Mouse (Mus musculus) mouse trophoblast stem cell (cell line): ENCODE data around the gene Ankib1.
"Not testable (repeated sequence)": the region's sequence is repeated elsewhere in the genome, so short reads cannot be mapped to it uniquely, and the experiment has no call there.

Experiments
- in situ Hi-C, 2 experiments: fragments of 300-500 bp; cut with MseI, MboI; formaldehyde crosslinking; loops; 2 replicates in 1 of 2; 3 replicates in 1 of 2; pipeline ENCODE4 v1.15.1; 2025

Gene Ankib1

DNA sequence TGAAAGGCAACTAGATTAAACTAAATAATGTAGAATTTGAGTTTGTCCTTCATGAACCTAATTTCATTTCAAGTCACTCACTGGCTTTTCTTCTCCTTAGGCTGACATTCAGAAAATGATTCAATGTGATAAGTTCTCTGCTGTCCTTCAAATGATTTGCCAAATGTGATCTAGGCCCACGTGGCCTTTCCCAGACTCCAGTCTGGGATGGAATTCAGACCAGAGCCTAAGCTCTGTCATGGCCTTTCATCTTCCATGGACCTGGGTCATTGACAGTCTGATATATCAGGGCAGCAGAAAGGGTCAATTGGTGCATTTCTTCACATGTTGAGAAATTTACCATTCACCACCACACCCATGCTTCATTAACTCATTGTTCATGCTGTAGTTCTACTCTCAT lies 77.2 kb downstream of the Ankib1 start:
- in situ Hi-C loops: no loop called here

GRCm38 (mm10) chr5:3723415-3723814 lies 79.3 kb downstream of the Ankib1 start:
- in situ Hi-C loops: no loop called here

- in situ Hi-C loops: no loop called here
Measured at GRCm38 (mm10) chr5:3722873-3723272, 79.9 kb downstream of the Ankib1 start.

DNA sequence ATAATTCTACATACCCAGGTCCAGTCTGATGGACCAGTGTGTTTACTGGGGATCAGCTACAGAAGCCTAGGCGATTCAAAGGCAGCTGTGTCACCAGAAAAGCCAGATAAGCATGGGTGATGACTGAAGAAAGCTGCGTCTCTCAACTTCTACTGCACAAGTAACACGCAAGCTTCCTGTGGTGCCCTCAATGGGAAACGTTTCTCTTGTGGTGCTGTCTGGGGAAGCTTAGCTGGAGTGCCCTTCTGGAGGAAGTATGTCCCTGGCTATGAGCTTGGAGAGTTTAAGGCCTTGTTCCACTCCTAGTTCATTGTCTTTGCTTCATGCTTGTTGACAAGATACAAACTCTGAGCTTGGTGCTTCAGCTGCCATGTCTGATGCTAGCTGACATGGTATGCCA lies 83.4 kb downstream of the Ankib1 start:
- in situ Hi-C loops: no loop called here

DNA sequence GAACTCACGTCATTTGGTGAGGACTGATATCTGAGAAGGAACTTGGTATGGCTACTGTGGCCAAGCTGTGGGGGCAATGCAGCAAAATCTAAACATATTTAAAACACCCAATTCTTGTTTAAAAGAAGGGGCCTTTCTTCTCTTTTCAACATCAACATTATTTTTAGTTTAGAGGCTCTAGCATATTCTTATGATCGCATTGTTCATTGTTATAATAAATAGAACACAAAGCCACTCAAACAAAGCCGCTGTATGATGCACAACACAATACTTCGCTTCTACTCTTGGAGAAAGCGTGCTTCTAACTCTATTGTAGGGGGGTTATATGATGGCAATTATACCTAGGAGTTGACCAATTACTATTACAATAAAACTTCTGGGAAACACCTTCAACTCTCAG lies 86.9 kb downstream of the Ankib1 start:
- in situ Hi-C loops: no loop called here

- in situ Hi-C loops: no loop called here
Measured at GRCm38 (mm10) chr5:3702180-3702579, 100.5 kb downstream of the Ankib1 start.

DNA sequence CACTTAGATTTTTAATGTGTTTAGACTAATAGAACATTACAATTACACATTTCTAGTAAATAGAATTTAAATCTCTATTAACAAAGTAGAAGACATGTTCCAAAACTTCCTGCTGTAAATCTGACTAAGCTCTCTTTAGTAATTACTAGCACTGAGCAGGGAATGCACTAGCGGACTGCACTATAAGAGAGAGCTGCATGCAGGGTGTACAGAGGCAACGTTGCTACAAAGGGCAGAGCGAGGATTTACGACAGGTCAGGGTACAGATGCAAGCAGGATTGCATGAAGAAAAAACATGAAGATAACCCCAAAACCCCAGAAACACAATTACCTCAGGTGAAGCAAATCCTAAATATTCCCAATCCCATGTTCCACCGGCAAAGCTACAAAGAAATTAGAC lies 102.7 kb downstream of the Ankib1 start:
- in situ Hi-C loops: no loop called here

- in situ Hi-C loops: no loop called here
Measured at GRCm38 (mm10) chr5:3696031-3696430, 106.7 kb downstream of the Ankib1 start.

DNA sequence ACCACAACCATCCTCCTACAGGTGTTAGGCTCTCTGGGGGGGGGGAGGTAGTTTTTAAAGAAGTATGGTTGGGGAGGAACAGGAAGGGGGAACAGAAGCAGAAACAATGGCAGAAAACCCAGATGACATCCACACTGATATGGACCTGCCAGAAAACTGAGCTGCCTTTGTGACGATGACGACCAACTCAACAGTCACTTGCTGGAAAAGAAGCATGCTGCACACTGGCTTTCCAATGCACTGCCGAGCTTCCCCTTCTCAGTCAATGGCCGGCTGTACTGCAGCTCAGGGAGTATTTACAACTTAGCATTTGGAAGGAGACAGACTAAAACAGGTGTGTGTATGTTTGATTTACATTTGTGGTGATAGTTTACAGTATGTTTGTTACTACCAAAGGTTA lies 107.5 kb downstream of the Ankib1 start:
- in situ Hi-C loops: no loop called here

GRCm38 (mm10) chr5:3692956-3693355 lies 109.8 kb downstream of the Ankib1 start:
- in situ Hi-C loops: no loop called here

- in situ Hi-C loops: no loop called here
Measured at GRCm38 (mm10) chr5:3691283-3691682, 111.4 kb downstream of the Ankib1 start.

DNA sequence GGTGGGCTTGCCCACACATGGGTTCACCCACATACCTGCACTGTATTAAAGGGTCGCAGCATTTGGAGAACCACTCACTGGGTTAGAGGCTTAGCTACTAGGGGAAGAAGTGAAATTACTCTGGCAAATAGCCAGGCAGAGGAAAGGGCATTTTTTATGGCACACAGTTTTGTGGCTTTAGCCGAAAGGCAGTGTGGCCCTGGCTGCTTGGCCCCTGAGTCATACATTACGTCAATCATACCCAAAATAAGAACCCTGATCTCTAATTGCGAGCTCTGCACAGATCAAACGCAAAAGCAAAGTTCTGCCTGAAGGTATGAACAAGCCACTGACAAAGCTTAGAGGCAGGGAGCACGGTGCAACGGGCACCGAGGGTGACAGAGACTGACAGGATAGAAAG lies 114.4 kb downstream of the Ankib1 start:
- in situ Hi-C loops: no loop called here

DNA sequence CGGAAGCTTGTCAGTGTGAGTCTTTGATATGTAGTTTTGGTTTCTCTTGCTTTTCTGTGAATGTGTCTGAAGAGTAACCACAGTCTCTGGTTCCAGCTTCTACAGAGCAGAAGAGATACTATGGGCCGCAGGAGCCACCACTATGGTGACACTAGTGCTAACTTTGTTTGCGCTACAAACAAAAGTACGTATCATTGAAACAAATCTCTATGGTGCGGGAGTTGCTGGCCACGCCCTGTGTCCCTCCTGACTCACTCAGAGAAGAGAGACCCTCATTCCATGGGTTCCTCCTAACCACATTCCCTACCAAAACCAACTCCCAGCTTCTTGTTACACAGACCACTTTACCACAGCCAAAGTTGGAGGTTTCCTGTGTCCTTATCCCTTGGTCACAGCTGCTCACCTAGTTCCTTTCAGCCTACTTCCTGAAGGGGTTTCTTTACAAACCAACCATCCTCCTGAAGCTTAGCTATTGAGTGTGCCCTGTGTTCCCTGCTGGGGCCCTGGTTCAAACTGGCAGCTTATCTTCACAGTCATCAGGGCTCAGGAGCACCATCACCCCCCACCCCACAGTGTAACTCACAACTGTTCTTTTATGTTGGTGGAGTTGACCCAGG lies 132.7 kb downstream of the Ankib1 start:
- in situ Hi-C loops: no loop called here

DNA sequence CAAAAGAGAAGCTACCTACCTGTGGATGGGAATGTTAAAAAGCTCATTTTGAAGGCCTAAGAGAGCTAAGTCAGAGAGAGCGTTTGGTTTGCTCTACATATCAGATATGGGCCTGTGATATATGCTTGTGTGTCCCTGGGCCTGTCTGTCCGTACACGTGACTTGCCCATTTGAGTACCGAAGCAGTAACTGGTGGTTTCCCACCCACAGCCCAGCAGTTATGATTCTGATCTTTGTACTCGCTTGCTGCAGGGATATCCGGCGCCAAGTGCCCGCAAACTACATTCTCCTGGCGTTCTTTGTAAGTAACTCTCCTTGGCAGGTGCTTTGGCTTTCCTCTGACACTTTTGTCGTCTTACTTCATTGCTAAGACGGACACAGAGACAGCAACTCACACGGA lies 136.1 kb downstream of the Ankib1 start:
- in situ Hi-C loops: no loop called here

- in situ Hi-C loops: no loop called here
Measured at GRCm38 (mm10) chr5:3665225-3665624, 137.5 kb downstream of the Ankib1 start.

- in situ Hi-C loops: no loop called here
Measured at GRCm38 (mm10) chr5:3657085-3657484, 145.6 kb downstream of the Ankib1 start, which contains the start of gene Gatad1. Gene Gatad1, minus strand, starts transcription at chr5:3657185.

DNA sequence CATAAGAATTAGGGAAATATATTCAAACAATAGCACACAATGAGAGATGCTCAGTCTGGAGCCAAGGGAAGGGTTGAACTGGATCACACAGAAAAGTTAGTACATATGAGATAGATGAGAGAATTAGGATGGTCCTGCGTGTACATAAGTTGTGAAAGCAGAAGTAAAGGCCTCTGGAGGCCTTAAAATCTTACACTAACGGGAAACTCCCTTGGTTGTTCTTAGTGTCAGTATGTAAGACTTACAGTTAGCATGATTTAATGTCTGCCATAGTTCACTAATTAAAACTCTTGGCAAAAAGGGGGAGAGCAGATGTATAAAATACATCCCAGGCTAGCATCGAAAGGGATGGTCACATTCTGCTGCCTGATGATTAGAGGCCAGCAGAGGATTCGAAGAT lies 148.9 kb downstream of the Ankib1 start:
- in situ Hi-C loops: no loop called here

DNA sequence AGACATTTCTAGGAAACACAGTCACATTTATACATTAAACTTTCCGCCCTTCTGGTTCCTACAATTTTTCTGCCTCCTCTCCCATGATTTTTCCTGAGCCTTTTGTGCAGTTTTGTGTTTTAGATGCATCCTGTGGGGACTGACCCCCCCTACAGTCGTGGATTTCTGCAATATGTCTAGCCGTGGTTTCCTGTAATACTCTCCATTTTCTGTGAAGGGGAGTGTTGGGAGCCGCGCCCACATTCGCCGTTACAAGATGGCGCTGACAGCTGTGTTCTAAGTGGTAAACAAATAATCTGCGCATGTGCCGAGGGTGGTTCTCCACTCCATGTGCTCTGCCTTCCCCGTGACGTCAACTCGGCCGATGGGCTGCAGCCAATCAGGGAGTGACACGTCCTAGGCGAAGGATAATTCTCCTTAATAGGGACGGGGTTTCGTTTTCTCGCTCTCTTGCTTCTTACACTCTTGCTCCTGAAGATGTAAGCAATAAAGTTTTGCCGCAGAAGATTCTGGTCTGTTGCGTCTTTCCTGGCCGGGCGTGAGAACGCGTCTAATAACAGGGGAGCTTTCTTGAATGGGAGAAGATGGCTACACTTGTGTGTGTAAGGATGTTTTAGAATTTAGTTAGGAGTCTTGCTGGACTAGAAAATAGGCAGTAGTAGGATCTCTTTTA lies 149.7 kb downstream of the Ankib1 start:
- in situ Hi-C loops: not testable (repeated sequence)

- in situ Hi-C loops: no loop called here
Measured at GRCm38 (mm10) chr5:3651621-3652020, 151.1 kb downstream of the Ankib1 start.

GRCm38 (mm10) chr5:3650881-3651280 lies 151.8 kb downstream of the Ankib1 start, which contains the start of gene Tmbim7:
Gene Tmbim7, plus strand, starts transcription at chr5:3651181.
- in situ Hi-C loops: no loop called here

DNA sequence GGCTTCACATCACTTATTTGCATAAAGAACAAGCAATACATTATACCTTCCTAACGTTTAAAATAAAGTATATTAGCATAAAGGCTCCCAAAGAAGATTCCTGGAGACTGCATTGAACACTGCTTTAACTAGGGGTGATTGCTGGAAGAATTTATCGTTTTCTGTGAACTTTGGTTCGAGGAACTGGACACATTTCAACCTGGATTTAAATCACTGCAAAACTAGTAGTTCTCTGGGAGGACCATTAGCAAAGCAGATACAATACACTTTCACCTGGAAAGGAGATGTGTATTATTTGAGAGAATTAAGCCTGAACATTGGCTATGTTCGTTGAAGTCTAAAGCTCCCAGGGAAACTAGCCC lies 153.9 kb downstream of the Ankib1 start:
- in situ Hi-C loops: no loop called here

GRCm38 (mm10) chr5:3648206-3648848 lies 154.4 kb downstream of the Ankib1 start:
- in situ Hi-C loops: no loop called here

DNA sequence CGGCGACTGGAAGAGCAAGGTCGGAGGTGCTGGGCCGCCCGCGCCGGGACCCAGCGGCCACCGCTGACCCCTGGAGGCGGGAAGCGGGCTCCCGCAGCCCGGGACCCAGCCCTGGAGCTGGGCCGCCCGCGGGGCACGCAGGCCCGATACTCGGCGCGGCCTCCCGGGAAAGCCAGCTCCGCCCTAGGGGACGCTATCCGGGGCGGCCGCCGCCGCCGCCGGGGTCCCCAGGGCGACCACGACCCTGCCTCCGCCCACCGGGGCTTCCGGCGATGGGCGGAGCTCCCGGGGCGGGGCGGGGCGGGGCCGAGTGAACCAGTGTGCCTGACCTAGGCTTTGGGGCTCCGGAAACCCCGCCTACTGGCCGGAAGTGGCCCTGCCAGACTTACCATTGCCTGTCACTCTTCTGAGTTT lies 155.0 kb downstream of the Ankib1 start:
- in situ Hi-C loops: no loop called here
